Mouse (Mus musculus): ENCODE results near the gene Gm16181. TPM values are rescaled to one million over a fixed set of nuclear protein-coding genes. Genes with fewer than 3 reads are reported as not detected.
A peak's percentile ranks its signal among the peaks of the same experiment; 100 is the strongest.

Gm16181 gene
- polyA plus RNA-seq, 1 experiment: not detected

- WGBS: 1% methylated on average over 16 of the region's 16 CpGs
- no peaks in the 10 kb centered on the region for H3K27me3 ChIP-seq (replicated peaks; ENCODE audit: control insufficient read depth, insufficient read depth, low read length)
- TF ChIP-seq CTCF (conservative IDR thresholded peaks at IDR 0.05; ENCODE audit: insufficient read depth, insufficient read length, low read depth, low read length): no peak
- TF ChIP-seq POLR2A (IDR thresholded peaks at IDR 0.05; ENCODE audit: low read depth, low read length): no peak
- peak overlapping the region; percentile 97; the same call in 1 of the 2 replicates for H3K27ac ChIP-seq (ENCODE audit: insufficient read depth, low read depth, low read length)
- peaks cover 17% of the 10 kb centered on the region; the same call in 1 of the 2 replicates for H3K4me1 ChIP-seq (ENCODE audit: control insufficient read depth, insufficient read depth, low read length)
- H3K36me3 ChIP-seq (ENCODE audit: control insufficient read depth, insufficient read depth, low read length): peaks cover 9% of the 10 kb centered on the region
- H3K4me3 ChIP-seq (ENCODE audit: insufficient read depth, low read depth, low read length): peak overlapping the region; percentile 58
- DNase-seq: peak; percentile 62
Observed at GRCm38 (mm10) chr17:35243086-35243485, 22.5 kb downstream of the Gm16181 start.

GRCm38 (mm10) chr17:35244999-35245398, 24.4 kb downstream of the Gm16181 start:
- H3K4me3 ChIP-seq (ENCODE audit: insufficient read depth, low read depth, low read length): no peak overlapping the region
- peaks cover 12% of the 10 kb centered on the region for H3K36me3 ChIP-seq (ENCODE audit: control insufficient read depth, insufficient read depth, low read length)
- H3K27ac ChIP-seq (ENCODE audit: insufficient read depth, low read depth, low read length): peak overlapping the region; percentile 16; the same call in 1 of the 2 replicates

GRCm38 (mm10) chr17:35245731-35246623, 25.3 kb downstream of the Gm16181 start:
- no peak overlapping the region for H3K27ac ChIP-seq (ENCODE audit: insufficient read depth, low read depth, low read length)
- H3K27me3 ChIP-seq (replicated peaks; ENCODE audit: control insufficient read depth, insufficient read depth, low read length): no peaks in the 10 kb centered on the region
- peaks cover 15% of the 10 kb centered on the region for H3K36me3 ChIP-seq (ENCODE audit: control insufficient read depth, insufficient read depth, low read length)
- TF ChIP-seq CTCF (conservative IDR thresholded peaks at IDR 0.05; ENCODE audit: insufficient read depth, insufficient read length, low read depth, low read length) (peak; percentile 44), POLR2A (IDR thresholded peaks at IDR 0.05; ENCODE audit: low read depth, low read length) (no peak)
- DNase-seq: no peak
- no peak overlapping the region for H3K4me3 ChIP-seq (ENCODE audit: insufficient read depth, low read depth, low read length)
- WGBS: 61% methylated on average over 15 of the region's 15 CpGs
- peaks cover 13% of the 10 kb centered on the region; the same call in 1 of the 2 replicates for H3K4me1 ChIP-seq (ENCODE audit: control insufficient read depth, insufficient read depth, low read length)

More at GRCm38 (mm10) chr17:35244999-35245398, 24.4 kb downstream of the Gm16181 start:
- H3K27me3 ChIP-seq (replicated peaks; ENCODE audit: control insufficient read depth, insufficient read depth, low read length): no peaks in the 10 kb centered on the region
- H3K4me1 ChIP-seq (ENCODE audit: control insufficient read depth, insufficient read depth, low read length): peaks cover 17% of the 10 kb centered on the region; the same call in 1 of the 2 replicates
- no peak for TF ChIP-seq CTCF (conservative IDR thresholded peaks at IDR 0.05; ENCODE audit: insufficient read depth, insufficient read length, low read depth, low read length)
- TF ChIP-seq POLR2A (IDR thresholded peaks at IDR 0.05; ENCODE audit: low read depth, low read length): no peak
- peak; percentile 61 for DNase-seq
- 17% methylated on average over 2 of the region's 2 CpGs for WGBS

- TF ChIP-seq CTCF (conservative IDR thresholded peaks at IDR 0.05; ENCODE audit: insufficient read depth, insufficient read length, low read depth, low read length): no peak
- TF ChIP-seq POLR2A (IDR thresholded peaks at IDR 0.05; ENCODE audit: low read depth, low read length): no peak
- Histone ChIP-seq H3K27me3 (replicated peaks; ENCODE audit: control insufficient read depth, insufficient read depth, low read length) (no peaks in the 10 kb centered on the region), H3K4me3 (ENCODE audit: insufficient read depth, low read depth, low read length) (no peak overlapping the region), H3K36me3 (ENCODE audit: control insufficient read depth, insufficient read depth, low read length) (peaks cover 17% of the 10 kb centered on the region), H3K27ac (ENCODE audit: insufficient read depth, low read depth, low read length) (no peak overlapping the region), H3K4me1 (ENCODE audit: control insufficient read depth, insufficient read depth, low read length) (peaks cover 13% of the 10 kb centered on the region; the same call in 1 of the 2 replicates)
- 51% methylated on average over 7 of the region's 7 CpGs for WGBS
- peak; percentile 54 for DNase-seq
Observed at GRCm38 (mm10) chr17:35247144-35247543, 26.5 kb downstream of the Gm16181 start.

GRCm38 (mm10) chr17:35248986-35249385, 28.4 kb downstream of the Gm16181 start:
- no peak for DNase-seq
- Histone ChIP-seq H3K4me1 (ENCODE audit: control insufficient read depth, insufficient read depth, low read length) (peaks cover 13% of the 10 kb centered on the region; the same call in 1 of the 2 replicates), H3K4me3 (ENCODE audit: insufficient read depth, low read depth, low read length) (no peak overlapping the region), H3K27me3 (replicated peaks; ENCODE audit: control insufficient read depth, insufficient read depth, low read length) (no peaks in the 10 kb centered on the region), H3K27ac (ENCODE audit: insufficient read depth, low read depth, low read length) (no peak overlapping the region), H3K36me3 (ENCODE audit: control insufficient read depth, insufficient read depth, low read length) (peaks cover 14% of the 10 kb centered on the region)
- TF ChIP-seq CTCF (conservative IDR thresholded peaks at IDR 0.05; ENCODE audit: insufficient read depth, insufficient read length, low read depth, low read length): no peak
- TF ChIP-seq POLR2A (IDR thresholded peaks at IDR 0.05; ENCODE audit: low read depth, low read length): no peak
- 77% methylated on average over 14 of the region's 14 CpGs for WGBS

GRCm38 (mm10) chr17:35249451-35250197, 29.0 kb downstream of the Gm16181 start:
- H3K4me1 ChIP-seq (ENCODE audit: control insufficient read depth, insufficient read depth, low read length): peaks cover 7% of the 10 kb centered on the region; the same call in 1 of the 2 replicates
- H3K27me3 ChIP-seq (replicated peaks; ENCODE audit: control insufficient read depth, insufficient read depth, low read length): no peaks in the 10 kb centered on the region
- no peak overlapping the region for H3K27ac ChIP-seq (ENCODE audit: insufficient read depth, low read depth, low read length)
- H3K4me3 ChIP-seq (ENCODE audit: insufficient read depth, low read depth, low read length): no peak overlapping the region
- 56% methylated on average over 19 of the region's 19 CpGs for WGBS
- no peak for TF ChIP-seq CTCF (conservative IDR thresholded peaks at IDR 0.05; ENCODE audit: insufficient read depth, insufficient read length, low read depth, low read length)
- TF ChIP-seq POLR2A (IDR thresholded peaks at IDR 0.05; ENCODE audit: low read depth, low read length): no peak
- DNase-seq: no peak
- H3K36me3 ChIP-seq (ENCODE audit: control insufficient read depth, insufficient read depth, low read length): peaks cover 13% of the 10 kb centered on the region

Measured in kidney, adult 2 months (tissue).